Mouse (Mus musculus): Measurements from ENCODE around the gene Slc29a2. TPM values are rescaled to one million over a fixed set of nuclear protein-coding genes. Genes with fewer than 3 reads are reported as not detected.

The Slc29a2 gene
- 1 to 10 TPM; 1.7 to 2.1 TPM for polyA plus RNA-seq (2017; shearing (Covaris generic))

DNA sequence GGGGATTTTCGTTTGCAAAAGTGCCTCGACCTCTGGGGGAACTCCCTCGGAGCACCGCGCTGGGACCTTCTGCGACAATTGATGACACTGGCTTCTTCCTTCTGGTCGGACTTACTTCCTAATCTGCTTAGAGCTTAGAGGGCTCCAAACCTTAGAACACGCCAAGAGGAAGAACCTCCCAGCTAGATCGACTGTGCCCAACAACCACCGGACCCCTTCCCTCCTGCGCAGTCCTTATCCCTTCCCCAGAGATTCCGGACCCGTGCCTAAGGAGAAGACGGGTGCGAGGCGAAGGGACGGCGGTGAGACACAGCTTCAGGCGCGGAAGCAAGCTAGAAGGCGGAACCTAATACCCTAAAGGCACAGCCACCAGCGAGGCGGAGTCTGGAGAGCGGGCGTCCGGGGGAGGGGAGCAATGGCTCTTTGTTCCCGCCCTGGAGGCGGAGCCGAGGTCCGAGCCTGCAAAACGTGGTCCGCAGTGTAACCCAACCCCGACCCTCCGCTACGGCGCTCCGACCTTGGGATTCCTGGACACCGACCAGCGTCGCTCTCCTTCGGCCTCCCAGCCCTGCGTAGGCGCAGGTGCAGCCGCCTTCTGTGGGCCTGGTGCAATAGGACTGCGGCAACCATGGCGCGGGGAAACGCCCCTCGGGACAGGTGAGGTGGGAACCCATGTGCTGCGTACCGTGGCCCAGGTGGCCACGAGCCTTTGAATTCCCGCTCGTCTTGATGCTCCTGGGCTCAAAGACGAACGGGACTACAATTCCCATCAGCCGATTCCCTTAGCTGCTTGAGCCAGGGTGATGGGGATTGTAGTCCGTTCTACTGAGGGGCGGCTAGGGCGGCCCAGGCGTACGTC, at the start of gene Slc29a2:
TSS of gene Slc29a2 (plus strand) at position 240 of the 859 bp plus-strand sequence.

DNA sequence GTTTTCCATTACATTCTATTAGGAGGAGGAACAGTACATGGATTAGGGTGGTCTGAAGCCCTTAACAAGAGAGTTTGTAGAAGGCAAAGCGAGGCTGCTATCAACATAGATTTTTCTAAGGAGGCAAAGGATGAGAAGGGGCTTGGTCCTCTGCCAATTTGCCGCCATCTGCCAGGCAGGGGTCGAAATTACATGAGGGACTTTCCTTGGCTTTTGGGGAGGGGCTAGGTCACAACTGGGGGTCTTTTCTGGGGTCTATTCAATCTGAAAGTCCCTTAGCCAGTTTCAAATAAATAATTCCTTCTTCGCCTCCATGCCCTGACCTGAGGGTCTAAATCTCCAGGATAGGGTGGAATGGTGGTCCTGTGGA, 33.4 kb upstream of the Slc29a2 start, which contains the start of gene Npas4:
TSS of gene Npas4 (minus strand) at position 61 of the 370 bp plus-strand sequence.

DNA sequence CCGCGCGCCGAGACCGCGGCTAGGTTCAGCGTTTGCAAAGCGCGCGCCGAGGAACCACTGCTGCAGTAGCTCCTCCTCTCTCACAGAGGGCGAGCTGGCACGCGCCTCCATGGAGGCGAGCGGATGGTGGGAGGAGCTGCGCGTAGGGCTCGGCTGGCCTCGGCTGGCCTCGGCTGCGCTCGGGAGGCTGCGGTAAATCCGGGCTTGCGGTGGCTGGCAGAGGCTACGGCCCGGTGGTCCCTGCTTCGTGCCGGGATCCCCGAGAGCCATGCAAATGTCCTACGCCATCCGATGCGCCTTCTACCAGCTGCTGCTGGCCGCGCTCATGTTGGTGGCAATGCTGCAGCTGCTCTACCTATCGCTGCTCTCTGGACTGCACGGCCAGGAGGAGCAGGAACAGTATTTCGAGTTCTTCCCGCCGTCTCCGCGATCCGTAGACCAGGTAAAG, 15.1 kb downstream of the Slc29a2 start, which contains the start of the genes B4gat1 and AC124502.3:
TSS of gene B4gat1 (plus strand) at position 118 of the 448 bp plus-strand sequence.
TSS of gene AC124502.3 (plus strand) at position 183 of the 448 bp plus-strand sequence.

GRCm38 (mm10) chr19:5040862-5041523, 17.3 kb downstream of the Slc29a2 start, which contains the start of gene Brms1:
Gene Brms1 (plus strand): TSS chr19:5041354.

GRCm38 (mm10) chr19:5050047-5050905, 26.6 kb downstream of the Slc29a2 start, which contains the start of gene Rin1:
Gene Rin1 (plus strand): TSS chr19:5050481.

GRCm38 (mm10) chr19:5067867-5068569, 44.4 kb downstream of the Slc29a2 start, which contains the start of gene Cd248:
Gene Cd248 (plus strand): TSS chr19:5068078.

Other genes starting within 250 kb of the Slc29a2 start
- 10 to 100 TPM; 47.2 to 53.7 TPM for gene Rbm4, start 230.0 kb upstream of the Slc29a2 start, polyA plus RNA-seq (2017; shearing (Covaris generic))
- 10 to 100 TPM; 24.6 to 37.9 TPM for gene Gm21992, start 212.2 kb upstream of the Slc29a2 start, polyA plus RNA-seq (2017; shearing (Covaris generic))
- gene Rbm14, start 212.2 kb upstream of the Slc29a2 start, polyA plus RNA-seq (2017; shearing (Covaris generic)), result 10 to 100 TPM; 37.0 to 61.2 TPM
- 100 to 1,000 TPM; 132 to 164 TPM for gene Ccs, start 184.5 kb upstream of the Slc29a2 start, polyA plus RNA-seq (2017; shearing (Covaris generic))
- gene Ccdc87, start 184.5 kb upstream of the Slc29a2 start, polyA plus RNA-seq (2017; shearing (Covaris generic)), result under 1 TPM; 0.05 to 0.41 TPM
- gene Ctsf, start 168.7 kb upstream of the Slc29a2 start, polyA plus RNA-seq (2017; shearing (Covaris generic)), result 1 to 10 TPM; 3.3 to 6.6 TPM
- gene Actn3, start 146.0 kb upstream of the Slc29a2 start, polyA plus RNA-seq (2017; shearing (Covaris generic)), result under 1 TPM; 0.06 to 0.35 TPM
- 10 to 100 TPM in 1 of 2 experiments, 1 to 10 TPM in 1; 6.8 to 12.0 TPM for gene Zdhhc24, start 145.2 kb upstream of the Slc29a2 start, polyA plus RNA-seq (2017; shearing (Covaris generic))
- under 1 TPM; 0.44 to 0.49 TPM for gene Bbs1, start 117.2 kb upstream of the Slc29a2 start, polyA plus RNA-seq (2017; shearing (Covaris generic))
- gene Dpp3, start 95.6 kb upstream of the Slc29a2 start, polyA plus RNA-seq (2017; shearing (Covaris generic)), result 100 to 1,000 TPM in 1 of 2 experiments, 10 to 100 TPM in 1; 85.9 to 129 TPM
- gene Peli3, start 80.7 kb upstream of the Slc29a2 start, polyA plus RNA-seq (2017; shearing (Covaris generic)), result under 1 TPM; 0.35 to 0.90 TPM
- 10 to 100 TPM; 51.3 to 68.1 TPM for gene Mrpl11, start 61.7 kb upstream of the Slc29a2 start, polyA plus RNA-seq (2017; shearing (Covaris generic))
- gene Npas4, start 33.5 kb upstream of the Slc29a2 start, polyA plus RNA-seq (2017; shearing (Covaris generic)), result under 1 TPM in 1 of 2 experiments, not detected in 1; 0.85 TPM
- gene B4gat1, start 15.0 kb downstream of the Slc29a2 start, polyA plus RNA-seq (2017; shearing (Covaris generic)), result 10 to 100 TPM; 12.0 to 16.9 TPM
- under 1 TPM; 0.57 to 0.63 TPM for gene AC124502.3, start 15.0 kb downstream of the Slc29a2 start, polyA plus RNA-seq (2017; shearing (Covaris generic))
- 10 to 100 TPM; 79.6 to 86.4 TPM for gene Brms1, start 17.5 kb downstream of the Slc29a2 start, polyA plus RNA-seq (2017; shearing (Covaris generic))
- gene Rin1, start 26.6 kb downstream of the Slc29a2 start, polyA plus RNA-seq (2017; shearing (Covaris generic)), result not detected
- under 1 TPM in 1 of 2 experiments, not detected in 1; 0.26 TPM for gene Cd248, start 44.2 kb downstream of the Slc29a2 start, polyA plus RNA-seq (2017; shearing (Covaris generic))
- under 1 TPM in 1 of 2 experiments, not detected in 1; 0.29 TPM for gene Tmem151a, start 61.7 kb downstream of the Slc29a2 start, polyA plus RNA-seq (2017; shearing (Covaris generic))
- gene Yif1a, start 64.7 kb downstream of the Slc29a2 start, polyA plus RNA-seq (2017; shearing (Covaris generic)), result 10 to 100 TPM; 48.8 to 50.8 TPM
- 1 to 10 TPM; 2.0 to 5.3 TPM for gene Cnih2, start 74.7 kb downstream of the Slc29a2 start, polyA plus RNA-seq (2017; shearing (Covaris generic))
- 100 to 1,000 TPM; 225 to 243 TPM for gene Rab1b, start 83.2 kb downstream of the Slc29a2 start, polyA plus RNA-seq (2017; shearing (Covaris generic))
- gene Klc2, start 94.7 kb downstream of the Slc29a2 start, polyA plus RNA-seq (2017; shearing (Covaris generic)), result 1 to 10 TPM; 2.6 to 4.1 TPM
- gene Pacs1, start 249.3 kb downstream of the Slc29a2 start, polyA plus RNA-seq (2017; shearing (Covaris generic)), result 100 to 1,000 TPM in 1 of 2 experiments, 10 to 100 TPM in 1; 73.5 to 129 TPM

Data from activated CD4-positive, CD25-positive, alpha-beta regulatory T cell (primary cell).